In the genomic region with DNA sequence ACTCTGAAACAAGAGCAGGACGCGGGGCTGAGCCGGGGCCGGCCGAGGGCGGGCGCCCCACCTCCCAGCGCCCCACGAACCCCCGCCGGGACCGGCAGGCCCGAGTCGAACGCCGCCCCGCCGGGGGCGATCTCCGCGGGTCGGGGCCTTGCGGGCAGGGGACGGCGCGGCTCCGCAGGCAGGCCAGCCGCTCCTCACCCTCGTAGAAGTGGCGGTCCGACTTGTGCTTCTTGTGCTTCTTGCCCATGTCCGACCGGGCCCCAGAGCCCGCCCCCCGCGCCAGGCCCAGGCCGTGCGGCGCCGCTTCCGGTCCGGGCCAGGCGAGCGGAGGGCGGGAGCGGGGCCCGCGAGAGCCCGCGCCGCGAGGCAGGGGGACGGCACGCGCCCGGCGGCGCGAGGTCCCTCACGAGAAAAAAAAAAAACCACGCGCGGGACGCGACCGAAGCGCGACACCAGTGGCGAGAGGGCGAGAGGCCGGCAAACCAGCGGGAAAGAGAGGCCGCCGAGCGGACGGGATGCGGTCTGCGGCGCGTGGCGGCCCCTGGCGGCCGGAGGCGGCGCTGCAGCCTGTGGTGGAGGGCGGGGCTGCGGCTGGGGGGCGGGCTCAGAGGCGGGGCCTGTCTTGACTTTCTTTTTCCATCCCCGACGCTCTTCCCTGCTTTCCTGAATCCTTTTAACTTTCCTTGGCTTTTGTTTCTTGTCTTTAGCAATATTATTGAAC, we compare ENCODE assay signal across 8 mouse cellular contexts. TPM values are rescaled to one million over a fixed set of nuclear protein-coding genes. Genes with fewer than 3 reads are reported as not detected.
DNase-seq lines count a peak whose midpoint lies in the region; ATAC-seq and TF ChIP-seq lines count a peak whose summit lies in the region.

A gene (minus strand): TSS at position 487 of the 721 bp plus-strand sequence.

- peaks cover 46% of the 10 kb centered on the region for H3K79me2 ChIP-seq in myocyte (ENCODE audit: control insufficient read depth, insufficient read depth)

- WGBS in heart, embryonic 12.5 days = under 1% methylated on average over 91 of the region's 91 CpGs
- WGBS in kidney, postnatal 0 days = 3% methylated on average over 86 of the region's 91 CpGs
- WGBS in liver, embryonic 11.5 days = under 1% methylated on average over 84 of the region's 91 CpGs

- H3K36me3 ChIP-seq in erythroblast, embryonic 14.5 days (ENCODE audit: control insufficient read depth) = peaks cover 35% of the 10 kb centered on the region
- H3K36me3 ChIP-seq in heart, embryonic 12.5 days = peaks cover 26% of the 10 kb centered on the region
- H3K36me3 ChIP-seq in kidney, postnatal 0 days (ENCODE audit: insufficient read depth, low read length) = peaks cover 20% of the 10 kb centered on the region
- H3K36me3 ChIP-seq in liver, embryonic 11.5 days (ENCODE audit: control insufficient read depth, insufficient read depth, low read length) = peaks cover 20% of the 10 kb centered on the region
- H3K36me3 ChIP-seq in myocyte (ENCODE audit: control insufficient read depth, insufficient read depth) = peaks cover 19% of the 10 kb centered on the region

- peak; percentile 76 for TF ChIP-seq CTCF in kidney, postnatal 0 days (IDR thresholded peaks at IDR 0.05; ENCODE audit: low read depth)

- H3K27ac ChIP-seq in heart, embryonic 12.5 days (ENCODE audit: poor library complexity, severe bottlenecking) = peak within 1 kb of the TSS; percentile 84
- H3K27ac ChIP-seq in kidney, postnatal 0 days = peak within 1 kb of the TSS; percentile 86
- H3K27ac ChIP-seq in liver, embryonic 11.5 days (ENCODE audit: low read depth, low read length) = peak within 1 kb of the TSS; percentile 88

- H3K27me3 ChIP-seq in erythroblast, embryonic 14.5 days (ENCODE audit: control insufficient read depth) = peaks cover 2% of the 10 kb centered on the region; the same call in 1 of the 2 replicates
- H3K27me3 ChIP-seq in heart, embryonic 12.5 days (replicated peaks) = 0 out of 2 replicates have a peak, but pooled peaks cover 4% of the 10 kb centered on the region
- no peaks in the 10 kb centered on the region for H3K27me3 ChIP-seq in kidney, postnatal 0 days (ENCODE audit: insufficient read depth, low read length)
- no peaks in the 10 kb centered on the region for H3K27me3 ChIP-seq in liver, embryonic 11.5 days (replicated peaks; ENCODE audit: control insufficient read depth, insufficient read depth, low read length)
- H3K27me3 ChIP-seq in myocyte (ENCODE audit: control insufficient read depth, insufficient read depth, insufficient read length) = peaks cover 7% of the 10 kb centered on the region

- peak within 1 kb of the TSS; percentile 77 for H3K4me3 ChIP-seq in erythroblast, embryonic 14.5 days (replicated peaks)
- peak within 1 kb of the TSS; percentile 93 for H3K4me3 ChIP-seq in heart, embryonic 12.5 days
- peak within 1 kb of the TSS; percentile 94 for H3K4me3 ChIP-seq in kidney, postnatal 0 days (replicated peaks; ENCODE audit: low read depth, low read length)
- peak within 1 kb of the TSS; percentile 98 for H3K4me3 ChIP-seq in liver, embryonic 11.5 days (ENCODE audit: low read depth, low read length)
- H3K4me3 ChIP-seq in myocyte = peak within 1 kb of the TSS; percentile 89

- H3K4me2 ChIP-seq in heart, embryonic 12.5 days = peak within 1 kb of the TSS; percentile 98
- peak within 1 kb of the TSS; percentile 93 for H3K4me2 ChIP-seq in kidney, postnatal 0 days (ENCODE audit: low read length)
- H3K4me2 ChIP-seq in liver, embryonic 11.5 days = peak within 1 kb of the TSS; percentile 93
- H3K4me2 ChIP-seq in myocyte (ENCODE audit: low read depth) = peak within 1 kb of the TSS; percentile 89

- peak; percentile 72 for TF ChIP-seq POLR2A in myocyte (IDR thresholded peaks at IDR 0.05; ENCODE audit: insufficient read length, low read depth)

- no peaks in the 10 kb centered on the region for H3K9me3 ChIP-seq in erythroblast, embryonic 14.5 days (ENCODE audit: control insufficient read depth, low read length)
- H3K9me3 ChIP-seq in heart, embryonic 12.5 days (replicated peaks) = no peaks in the 10 kb centered on the region
- H3K9me3 ChIP-seq in kidney, postnatal 0 days (replicated peaks; ENCODE audit: low read length) = no peaks in the 10 kb centered on the region
- no peaks in the 10 kb centered on the region; the same call in 1 of the 2 replicates for H3K9me3 ChIP-seq in liver, embryonic 11.5 days (ENCODE audit: control insufficient read depth, low read length)

- peak; percentile 87 for ATAC-seq in heart, embryonic 12.5 days (ENCODE audit: insufficient number of reproducible peaks, low FRiP score)
- peak; percentile 88 for ATAC-seq in kidney, postnatal 0 days (replicated peaks; ENCODE audit: low FRiP score, low read depth)
- peak; percentile 79 for ATAC-seq in liver, embryonic 11.5 days (replicated peaks; ENCODE audit: low FRiP score)

- H3K9ac ChIP-seq in heart, embryonic 12.5 days = peak within 1 kb of the TSS; percentile 98
- peak within 1 kb of the TSS; percentile 93 for H3K9ac ChIP-seq in kidney, postnatal 0 days (ENCODE audit: low read depth, low read length)
- peak within 1 kb of the TSS; percentile 97 for H3K9ac ChIP-seq in liver, embryonic 11.5 days (ENCODE audit: low read depth, low read length)

- peak within 1 kb of the TSS; percentile 98 for H3ac ChIP-seq in myocyte (ENCODE audit: control insufficient read depth, insufficient read length)

- peak; percentile 85 for DNase-seq in CD4-positive helper T cell, adult 2 months (ENCODE audit: low read depth, low spot score)
- DNase-seq in brain, embryonic 18.5 days (ENCODE audit: low read depth, low spot score) = peak; percentile 59
- DNase-seq in kidney, postnatal 0 days (ENCODE audit: low spot score) = peak; percentile 81
- DNase-seq in liver, embryonic 11.5 days (ENCODE audit: low spot score) = peak; percentile 89
- peak; percentile 89 to 99 for DNase-seq in spleen, postnatal 4 days (ENCODE audit: low spot score in 2 of 2)

- peaks cover 46% of the 10 kb centered on the region for H3K4me1 ChIP-seq in erythroblast, embryonic 14.5 days (ENCODE audit: control insufficient read depth)
- H3K4me1 ChIP-seq in heart, embryonic 12.5 days (replicated peaks) = peaks cover 22% of the 10 kb centered on the region
- H3K4me1 ChIP-seq in kidney, postnatal 0 days (replicated peaks; ENCODE audit: insufficient read depth, low read length) = peaks cover 9% of the 10 kb centered on the region
- H3K4me1 ChIP-seq in liver, embryonic 11.5 days (replicated peaks; ENCODE audit: control insufficient read depth, insufficient read depth, low read length) = peaks cover 18% of the 10 kb centered on the region

TF ChIP-seq in myocyte, 11 proteins besides CTCF, POLR2A, EP300 and RAD21:
- peak; percentile 54 for TF ChIP-seq POLR2AphosphoS2 (IDR thresholded peaks at IDR 0.05; ENCODE audit: insufficient read length, low read depth)
- TF ChIP-seq CEBPB (IDR thresholded peaks at IDR 0.05; ENCODE audit: insufficient read depth, poor library complexity, severe bottlenecking) = no peak
- TF ChIP-seq MYOD1 (IDR thresholded peaks at IDR 0.05; ENCODE audit: control insufficient read depth in 1 of 3, insufficient read length in 2 of 3, low read depth in 2 of 3) = peak in 1 of 3 experiments; percentile 28
- TF ChIP-seq MYOG (IDR thresholded peaks at IDR 0.05; ENCODE audit: control insufficient read depth in 1 of 3, insufficient read depth in 1 of 3, insufficient read length in 2 of 3, low read depth in 2 of 3) = peak in 2 of 3 experiments; percentile 14 to 37
- no peak for TF ChIP-seq USF1 (IDR thresholded peaks at IDR 0.05; ENCODE audit: low read depth)
- no peak for TF ChIP-seq TCF12 (IDR thresholded peaks at IDR 0.05; ENCODE audit: insufficient read depth, poor library complexity, severe bottlenecking)
TF ChIP-seq in myocyte: peak in this region for 3.

RNA-seq across cellular contexts. Expression of the gene that starts here (rescaled TPM):
- 19.7 and 20.9 TPM in 2 replicates for polyA plus RNA-seq in erythroblast, embryonic 14.5 days (2012)
- 79.5 and 80.3 TPM in 2 replicates for polyA plus RNA-seq in heart, embryonic 12.5 days (2016; fragmentation: Nextera tagmentation; extraction: Ambion mirVana)
- polyA plus RNA-seq in kidney, postnatal 0 days (2015; fragmentation: Nextera tagmentation; extraction: Ambion mirVana) = 64.6 and 75.1 TPM in 2 replicates
- polyA plus RNA-seq in liver, embryonic 11.5 days (2014; fragmentation: Nextera tagmentation; extraction: Ambion mirVana) = 77.7 and 82.7 TPM in 2 replicates
- polyA plus RNA-seq in myocyte (2012; fragmentation: generic; extraction: Trizol) = 52.7 TPM

Comparison
In these comparisons a context has a peak if more than half of its experiments do, and no peak if none do; other contexts are left out.
1. Peak in every context shown above with its lines: DNase-seq, ATAC-seq, H3K4me3 ChIP-seq and H3K27ac ChIP-seq.